Mouse (Mus musculus): ENCODE results near the gene Rassf5. TPM values are rescaled to one million over a fixed set of nuclear protein-coding genes. Genes with fewer than 3 reads are reported as not detected.

The Rassf5 gene
- polyA plus RNA-seq, 1 experiment: 2.3 TPM

- Histone ChIP-seq H3K79me3 (ENCODE audit: low read depth) (no peaks in the 10 kb centered on the region), H3K36me3 (ENCODE audit: control insufficient read depth, insufficient read depth) (no peaks in the 10 kb centered on the region), H3ac (ENCODE audit: control insufficient read depth, insufficient read length, low read depth) (no peak overlapping the region), H3K27me3 (ENCODE audit: control insufficient read depth, insufficient read depth, insufficient read length) (no peaks in the 10 kb centered on the region), H3K79me2 (ENCODE audit: control insufficient read depth, insufficient read depth) (no peaks in the 10 kb centered on the region), H3K4me3 (ENCODE audit: insufficient read depth, poor library complexity, severe bottlenecking) (no peak overlapping the region)
- no peak for TF ChIP-seq USF1 (IDR thresholded peaks at IDR 0.05; ENCODE audit: low read depth)
- TF ChIP-seq MYOD1 (IDR thresholded peaks at IDR 0.05; ENCODE audit: control insufficient read depth, insufficient read length, low read depth): no peak
- no peak for TF ChIP-seq MAX (IDR thresholded peaks at IDR 0.05)
- no peak for TF ChIP-seq FOSL1 (IDR thresholded peaks at IDR 0.05; ENCODE audit: insufficient read depth, low read length, poor library complexity, severe bottlenecking)
- TF ChIP-seq CEBPB (IDR thresholded peaks at IDR 0.05; ENCODE audit: low read depth): no peak
- TF ChIP-seq MYOG (IDR thresholded peaks at IDR 0.05; ENCODE audit: control insufficient read depth, extremely low read depth, insufficient read length): no peak
- TF ChIP-seq CTCF (IDR thresholded peaks at IDR 0.05; ENCODE audit: control insufficient read depth, insufficient read depth, insufficient read length): no peak
Measured at GRCm38 (mm10) chr1:131204461-131204860, 40.6 kb downstream of the Rassf5 start.

DNA sequence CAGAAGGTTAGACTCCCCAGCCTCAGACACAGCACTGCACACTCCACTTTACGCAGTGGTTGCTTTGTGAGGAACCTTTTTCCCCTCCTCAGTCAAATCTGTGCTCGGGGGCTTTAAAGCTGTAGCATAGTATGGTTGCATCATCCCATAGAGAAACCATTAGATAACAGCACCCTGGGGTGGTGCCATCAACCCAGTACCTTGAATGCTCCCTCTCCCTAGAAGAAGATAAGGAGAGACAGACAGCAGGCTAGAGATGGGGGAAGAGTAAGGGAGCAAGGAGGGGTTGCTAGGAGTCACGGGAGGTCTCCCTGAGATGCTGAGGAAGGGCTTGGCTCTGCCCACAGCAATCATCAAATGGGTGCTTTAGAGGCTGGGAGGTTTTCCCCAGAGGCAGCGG lies 43.7 kb downstream of the Rassf5 start:
- no peak for TF ChIP-seq FOSL1 (IDR thresholded peaks at IDR 0.05; ENCODE audit: insufficient read depth, low read length, poor library complexity, severe bottlenecking)
- no peak for TF ChIP-seq CTCF (IDR thresholded peaks at IDR 0.05; ENCODE audit: control insufficient read depth, insufficient read depth, insufficient read length)
- no peak for TF ChIP-seq USF1 (IDR thresholded peaks at IDR 0.05; ENCODE audit: low read depth)
- no peak for TF ChIP-seq MYOD1 (IDR thresholded peaks at IDR 0.05; ENCODE audit: control insufficient read depth, insufficient read length, low read depth)
- no peak for TF ChIP-seq MYOG (IDR thresholded peaks at IDR 0.05; ENCODE audit: control insufficient read depth, extremely low read depth, insufficient read length)
- no peak for TF ChIP-seq CEBPB (IDR thresholded peaks at IDR 0.05; ENCODE audit: low read depth)
- no peak for TF ChIP-seq MAX (IDR thresholded peaks at IDR 0.05)
- no peaks in the 10 kb centered on the region for H3K79me3 ChIP-seq (ENCODE audit: low read depth)
- no peaks in the 10 kb centered on the region for H3K27me3 ChIP-seq (ENCODE audit: control insufficient read depth, insufficient read depth, insufficient read length)
- H3ac ChIP-seq (ENCODE audit: control insufficient read depth, insufficient read length, low read depth): no peak overlapping the region
- no peak overlapping the region for H3K4me3 ChIP-seq (ENCODE audit: insufficient read depth, poor library complexity, severe bottlenecking)
- H3K36me3 ChIP-seq (ENCODE audit: control insufficient read depth, insufficient read depth): no peaks in the 10 kb centered on the region
- no peaks in the 10 kb centered on the region for H3K79me2 ChIP-seq (ENCODE audit: control insufficient read depth, insufficient read depth)

DNA sequence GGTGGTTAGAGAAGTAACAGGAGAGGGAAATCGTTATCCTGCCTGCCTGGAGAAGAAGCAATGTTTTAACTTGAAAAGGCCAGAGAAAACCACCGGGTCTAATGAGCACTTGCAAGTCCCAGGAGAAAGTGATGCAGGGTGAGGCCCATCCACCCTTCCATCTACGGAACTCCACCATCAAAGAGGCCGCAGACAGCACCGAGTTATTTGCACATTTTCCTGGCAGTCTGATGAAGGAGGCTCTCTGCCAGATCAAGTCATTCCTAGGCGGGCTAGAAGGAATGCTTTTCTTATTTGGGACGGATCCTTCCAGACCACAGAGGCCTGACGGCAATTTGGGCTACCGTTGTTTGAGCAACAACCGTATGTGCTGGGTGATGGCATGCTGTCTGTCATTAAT lies 44.5 kb downstream of the Rassf5 start:
- Histone ChIP-seq H3ac (ENCODE audit: control insufficient read depth, insufficient read length, low read depth) (no peak overlapping the region), H3K79me3 (ENCODE audit: low read depth) (no peaks in the 10 kb centered on the region), H3K36me3 (ENCODE audit: control insufficient read depth, insufficient read depth) (no peaks in the 10 kb centered on the region), H3K79me2 (ENCODE audit: control insufficient read depth, insufficient read depth) (no peaks in the 10 kb centered on the region), H3K27me3 (ENCODE audit: control insufficient read depth, insufficient read depth, insufficient read length) (no peaks in the 10 kb centered on the region), H3K4me3 (ENCODE audit: insufficient read depth, poor library complexity, severe bottlenecking) (no peak overlapping the region)
- no peak for TF ChIP-seq CEBPB (IDR thresholded peaks at IDR 0.05; ENCODE audit: low read depth)
- no peak for TF ChIP-seq MYOG (IDR thresholded peaks at IDR 0.05; ENCODE audit: control insufficient read depth, extremely low read depth, insufficient read length)
- TF ChIP-seq MYOD1 (IDR thresholded peaks at IDR 0.05; ENCODE audit: control insufficient read depth, insufficient read length, low read depth): no peak
- TF ChIP-seq CTCF (IDR thresholded peaks at IDR 0.05; ENCODE audit: control insufficient read depth, insufficient read depth, insufficient read length): no peak
- TF ChIP-seq FOSL1 (IDR thresholded peaks at IDR 0.05; ENCODE audit: insufficient read depth, low read length, poor library complexity, severe bottlenecking): no peak
- TF ChIP-seq USF1 (IDR thresholded peaks at IDR 0.05; ENCODE audit: low read depth): no peak
- no peak for TF ChIP-seq MAX (IDR thresholded peaks at IDR 0.05)

- Histone ChIP-seq H3K4me3 (ENCODE audit: insufficient read depth, poor library complexity, severe bottlenecking) (no peak overlapping the region), H3ac (ENCODE audit: control insufficient read depth, insufficient read length, low read depth) (no peak overlapping the region), H3K79me2 (ENCODE audit: control insufficient read depth, insufficient read depth) (no peaks in the 10 kb centered on the region), H3K27me3 (ENCODE audit: control insufficient read depth, insufficient read depth, insufficient read length) (no peaks in the 10 kb centered on the region), H3K36me3 (ENCODE audit: control insufficient read depth, insufficient read depth) (no peaks in the 10 kb centered on the region), H3K79me3 (ENCODE audit: low read depth) (no peaks in the 10 kb centered on the region)
- TF ChIP-seq MAX (IDR thresholded peaks at IDR 0.05): no peak
Measured at GRCm38 (mm10) chr1:131199976-131200375, 45.1 kb downstream of the Rassf5 start.

GRCm38 (mm10) chr1:131199118-131199821 lies 45.8 kb downstream of the Rassf5 start:
- no peaks in the 10 kb centered on the region for H3K79me3 ChIP-seq (ENCODE audit: low read depth)
- TF ChIP-seq FOSL1 (IDR thresholded peaks at IDR 0.05; ENCODE audit: insufficient read depth, low read length, poor library complexity, severe bottlenecking) (no peak), MYOD1 (IDR thresholded peaks at IDR 0.05; ENCODE audit: control insufficient read depth, insufficient read length, low read depth) (no peak), CEBPB (IDR thresholded peaks at IDR 0.05; ENCODE audit: low read depth) (no peak), MYOG (IDR thresholded peaks at IDR 0.05; ENCODE audit: control insufficient read depth, extremely low read depth, insufficient read length) (no peak), USF1 (IDR thresholded peaks at IDR 0.05; ENCODE audit: low read depth) (no peak), MAX (IDR thresholded peaks at IDR 0.05) (no peak), CTCF (IDR thresholded peaks at IDR 0.05; ENCODE audit: control insufficient read depth, insufficient read depth, insufficient read length) (no peak)

GRCm38 (mm10) chr1:131198417-131198960 lies 46.6 kb downstream of the Rassf5 start:
- Histone ChIP-seq H3K27me3 (ENCODE audit: control insufficient read depth, insufficient read depth, insufficient read length) (no peaks in the 10 kb centered on the region), H3K36me3 (ENCODE audit: control insufficient read depth, insufficient read depth) (no peaks in the 10 kb centered on the region), H3K4me3 (ENCODE audit: insufficient read depth, poor library complexity, severe bottlenecking) (no peak overlapping the region), H3K79me2 (ENCODE audit: control insufficient read depth, insufficient read depth) (no peaks in the 10 kb centered on the region), H3K79me3 (ENCODE audit: low read depth) (no peaks in the 10 kb centered on the region), H3ac (ENCODE audit: control insufficient read depth, insufficient read length, low read depth) (no peak overlapping the region)
- TF ChIP-seq MAX (IDR thresholded peaks at IDR 0.05) (no peak), MYOG (IDR thresholded peaks at IDR 0.05; ENCODE audit: control insufficient read depth, extremely low read depth, insufficient read length) (no peak), CTCF (IDR thresholded peaks at IDR 0.05; ENCODE audit: control insufficient read depth, insufficient read depth, insufficient read length) (no peak), FOSL1 (IDR thresholded peaks at IDR 0.05; ENCODE audit: insufficient read depth, low read length, poor library complexity, severe bottlenecking) (no peak), MYOD1 (IDR thresholded peaks at IDR 0.05; ENCODE audit: control insufficient read depth, insufficient read length, low read depth) (no peak), CEBPB (IDR thresholded peaks at IDR 0.05; ENCODE audit: low read depth) (no peak), USF1 (IDR thresholded peaks at IDR 0.05; ENCODE audit: low read depth) (no peak)

More at GRCm38 (mm10) chr1:131199118-131199821, 45.8 kb downstream of the Rassf5 start:
- H3ac ChIP-seq (ENCODE audit: control insufficient read depth, insufficient read length, low read depth): no peak overlapping the region
- H3K79me2 ChIP-seq (ENCODE audit: control insufficient read depth, insufficient read depth): no peaks in the 10 kb centered on the region
- no peaks in the 10 kb centered on the region for H3K27me3 ChIP-seq (ENCODE audit: control insufficient read depth, insufficient read depth, insufficient read length)
- no peaks in the 10 kb centered on the region for H3K36me3 ChIP-seq (ENCODE audit: control insufficient read depth, insufficient read depth)
- no peak overlapping the region for H3K4me3 ChIP-seq (ENCODE audit: insufficient read depth, poor library complexity, severe bottlenecking)

All from C2C12 (cell line).